Mouse (Mus musculus) heart, embryonic 13.5 days (tissue): ENCODE results near the gene Dop1b. TPM values are rescaled to one million over a fixed set of nuclear protein-coding genes. Genes with fewer than 3 reads are reported as not detected.

Source experiments
- ATAC-seq: fragments of 200-750 bp; cut with Nextera tagmentation; 2 replicates; pipeline ENCODE4 v1.8.0; 2017; ENCODE audit warnings: moderate TSS enrichment; ENCODE audit not compliant: insufficient number of reproducible peaks, low FRiP score, low TSS enrichment; ENCODE audit errors: extremely low read depth
- H3K27ac ChIP-seq: fragments of 300-500 bp; sonication (generic); replicated peaks from 2 replicates; pipeline ENCODE4 v1.5.1; 2015; ENCODE audit warnings: moderate library complexity, mild to moderate bottlenecking, inconsistent platforms
- H3K27me3 ChIP-seq: fragments of 300-500 bp; sonication (generic); replicated peaks from 2 replicates; pipeline ENCODE4 v1.6.1; 2015; ENCODE audit warnings: mild to moderate bottlenecking, inconsistent platforms
- H3K36me3 ChIP-seq: fragments of 300-500 bp; sonication (generic); 2 replicates; pipeline ENCODE4 v1.6.1; 2015; ENCODE audit warnings: mild to moderate bottlenecking, inconsistent platforms
- H3K4me1 ChIP-seq: fragments of 300-500 bp; sonication (generic); 2 replicates; pipeline ENCODE4 v1.6.1; 2015; ENCODE audit warnings: inconsistent platforms
- H3K4me2 ChIP-seq: fragments of 300-500 bp; sonication (generic); 2 replicates; pipeline ENCODE4 v1.6.1; 2015; ENCODE audit warnings: inconsistent platforms, mild to moderate bottlenecking, moderate library complexity
- H3K4me3 ChIP-seq: fragments of 300-500 bp; sonication (generic); 2 replicates; pipeline ENCODE4 v1.5.1; 2015; ENCODE audit warnings: moderate library complexity, mild to moderate bottlenecking, inconsistent platforms
- H3K9ac ChIP-seq: fragments of 300-500 bp; sonication (generic); 2 replicates; pipeline ENCODE4 v1.6.1; 2015; ENCODE audit warnings: inconsistent platforms, mild to moderate bottlenecking, moderate library complexity
- H3K9me3 ChIP-seq: fragments of 300-500 bp; sonication (generic); 2 replicates; pipeline ENCODE4 v1.6.1; 2016; ENCODE audit warnings: inconsistent platforms
- WGBS: fragments of 180-500 bp; shearing (Covaris S2); methylation state at CpG from one replicate; pipeline ENCODE4 v1.1.7; 2015; ENCODE audit warnings: mixed read lengths; 5-methylcytosine and 5-hydroxymethylcytosine counted together
- polyA plus RNA-seq: library from polyadenylated mRNA; unstranded; fragments of >200 nt; fragmentation: Nextera tagmentation; extraction: Ambion mirVana; gene quantifications from 2 replicates; pipeline ENCODE4 v1.2.1, GENCODE M21; 2015

Gene Dop1b
- polyA plus RNA-seq, 1 experiment from 2014 or later: 6.0 TPM

DNA sequence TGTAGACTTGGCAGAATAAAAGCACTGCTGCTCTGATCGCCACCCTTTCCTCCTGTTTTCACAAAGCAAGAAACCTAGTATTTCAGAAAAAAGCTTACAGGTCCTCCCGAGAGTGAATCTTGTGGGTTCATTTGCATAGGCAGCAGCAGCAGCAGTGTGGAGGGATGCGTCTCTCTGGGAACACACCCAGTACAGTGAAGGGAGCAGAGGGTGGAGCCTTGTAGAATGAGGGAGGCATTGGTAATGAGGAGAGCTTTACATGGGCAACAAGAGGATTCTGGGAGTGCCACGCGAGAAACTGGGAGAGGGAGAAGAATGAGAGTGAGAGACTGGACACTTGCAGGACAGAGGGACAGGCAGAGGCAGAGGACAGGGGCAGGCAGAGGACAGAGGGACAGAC is 2.7 kb downstream of the Dop1b start:
- H3K9me3 ChIP-seq: no peaks in the 10 kb centered on the region
- 29% methylated on average over 5 of the region's 5 CpGs for WGBS
- no peaks in the 10 kb centered on the region for H3K36me3 ChIP-seq
- H3K27ac ChIP-seq: no peak overlapping the region
- no peak for ATAC-seq
- peaks cover 15% of the 10 kb centered on the region for H3K27me3 ChIP-seq
- 0 out of 2 replicates have a peak overlapping the region, but pooled peaks have one; percentile 3 for H3K9ac ChIP-seq
- H3K4me2 ChIP-seq: no peak overlapping the region
- no peak overlapping the region for H3K4me3 ChIP-seq
- H3K4me1 ChIP-seq: peaks cover 19% of the 10 kb centered on the region

DNA sequence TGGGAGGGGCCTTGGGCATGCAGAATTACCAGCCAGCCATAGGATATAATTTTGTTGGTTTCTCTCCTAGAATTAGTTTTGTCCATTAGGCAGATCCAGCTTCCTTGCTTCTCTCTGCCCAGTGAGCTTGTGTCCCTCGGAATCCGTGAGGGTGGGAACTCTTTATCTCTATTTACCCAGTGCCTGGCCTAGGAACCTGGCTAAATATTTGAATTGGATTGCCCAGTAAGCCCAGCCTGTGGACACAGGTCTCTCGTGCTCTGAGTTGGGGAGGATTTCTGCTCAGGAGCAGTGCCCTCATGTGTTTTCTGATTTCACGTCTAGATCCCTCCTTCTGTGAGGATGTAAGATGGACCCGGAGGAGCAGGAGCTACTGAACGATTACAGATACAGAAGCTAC is 4.1 kb downstream of the Dop1b start:
- Histone ChIP-seq H3K4me1 (peaks cover 19% of the 10 kb centered on the region), H3K36me3 (no peaks in the 10 kb centered on the region), H3K27ac (no peak overlapping the region), H3K9me3 (no peaks in the 10 kb centered on the region), H3K4me3 (no peak overlapping the region), H3K4me2 (no peak overlapping the region), H3K9ac (no peak overlapping the region), H3K27me3 (peaks cover 15% of the 10 kb centered on the region)
- 71% methylated on average over 6 of the region's 6 CpGs for WGBS
- ATAC-seq: no peak

DNA sequence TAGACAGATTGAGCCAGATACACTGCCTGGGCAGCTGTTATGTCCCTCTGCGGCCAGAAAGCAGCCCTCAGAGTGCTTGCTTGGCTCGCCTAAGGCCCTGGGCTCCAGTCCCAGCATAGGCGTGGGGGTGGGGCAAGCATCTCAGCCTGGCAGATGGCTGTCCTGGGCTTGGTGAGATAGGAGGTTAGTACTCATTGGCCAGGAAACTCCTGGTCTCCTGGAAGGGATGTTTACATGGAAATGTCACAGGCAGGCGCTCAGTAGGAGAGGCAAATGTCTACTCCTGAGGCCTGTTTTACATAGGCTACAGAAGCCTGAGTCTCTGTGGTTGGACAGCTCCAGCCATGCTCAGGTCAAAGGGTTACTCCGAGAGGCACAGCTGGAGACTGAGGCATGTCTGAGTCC is 5.6 kb downstream of the Dop1b start:
- H3K4me1 ChIP-seq: peaks cover 18% of the 10 kb centered on the region
- 14% methylated on average over 5 of the region's 5 CpGs for WGBS
- H3K9me3 ChIP-seq: no peaks in the 10 kb centered on the region
- H3K27ac ChIP-seq: peak overlapping the region; percentile 65
- no peak overlapping the region for H3K4me2 ChIP-seq
- H3K27me3 ChIP-seq: peaks cover 15% of the 10 kb centered on the region
- H3K4me3 ChIP-seq: no peak overlapping the region
- H3K36me3 ChIP-seq: no peaks in the 10 kb centered on the region
- H3K9ac ChIP-seq: no peak overlapping the region
- peak; percentile 52; the same call in 1 of the 2 replicates for ATAC-seq

DNA sequence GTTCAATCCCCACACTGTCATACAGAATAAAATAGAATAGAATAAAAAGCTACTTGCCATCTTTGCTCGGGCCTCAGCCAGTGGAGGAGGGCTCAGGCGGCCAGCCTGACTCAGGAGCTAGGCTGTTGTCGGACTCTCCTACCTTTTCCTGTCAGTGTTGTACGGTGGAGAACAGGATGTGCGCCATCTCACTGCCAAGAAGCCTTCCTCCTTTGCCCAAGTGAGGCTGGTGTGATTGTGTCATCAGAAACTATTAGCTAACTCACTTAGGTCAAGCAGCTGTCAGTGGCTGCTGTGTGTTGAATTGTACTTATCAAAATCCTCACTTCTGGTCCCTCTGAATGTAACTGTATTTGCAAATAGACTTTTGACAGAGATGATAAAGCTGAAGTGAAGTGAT is 10.1 kb downstream of the Dop1b start:
- 61% methylated on average over 5 of the region's 5 CpGs for whole genome bisulfite sequencing
- Histone ChIP-seq H3K4me1 (peaks cover 13% of the 10 kb centered on the region), H3K36me3 (no peaks in the 10 kb centered on the region), H3K4me3 (no peak overlapping the region), H3K4me2 (no peak overlapping the region), H3K9me3 (no peaks in the 10 kb centered on the region), H3K27ac (no peak overlapping the region), H3K9ac (no peak overlapping the region), H3K27me3 (no peaks in the 10 kb centered on the region)
- ATAC-seq: no peak

DNA sequence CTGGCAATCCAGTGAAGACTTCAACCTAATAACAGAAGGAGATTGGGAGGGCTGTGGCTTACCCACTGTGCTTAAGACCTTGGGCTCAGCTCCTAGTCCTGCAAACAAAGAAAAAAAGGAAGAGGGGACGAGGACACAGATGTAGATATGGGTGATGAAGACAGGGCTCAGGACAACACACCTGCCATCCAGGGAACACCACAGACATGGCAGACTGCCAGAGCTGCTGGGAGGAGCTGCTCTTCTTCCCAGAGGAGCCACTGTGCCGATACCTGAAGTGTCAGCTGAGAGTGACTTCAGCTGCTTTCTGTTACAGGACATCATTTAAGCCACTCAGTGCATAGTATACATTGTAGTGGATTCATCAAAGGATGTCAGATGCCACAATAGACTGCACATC is 10.8 kb downstream of the Dop1b start:
- no peak overlapping the region for H3K4me2 ChIP-seq
- no peak for ATAC-seq
- no peak overlapping the region for H3K9ac ChIP-seq
- H3K4me1 ChIP-seq: peaks cover 6% of the 10 kb centered on the region
- H3K9me3 ChIP-seq: no peaks in the 10 kb centered on the region
- no peak overlapping the region for H3K4me3 ChIP-seq
- no peaks in the 10 kb centered on the region for H3K36me3 ChIP-seq
- 40% methylated on average over 2 of the region's 2 CpGs for WGBS
- no peaks in the 10 kb centered on the region for H3K27me3 ChIP-seq
- H3K27ac ChIP-seq: no peak overlapping the region

DNA sequence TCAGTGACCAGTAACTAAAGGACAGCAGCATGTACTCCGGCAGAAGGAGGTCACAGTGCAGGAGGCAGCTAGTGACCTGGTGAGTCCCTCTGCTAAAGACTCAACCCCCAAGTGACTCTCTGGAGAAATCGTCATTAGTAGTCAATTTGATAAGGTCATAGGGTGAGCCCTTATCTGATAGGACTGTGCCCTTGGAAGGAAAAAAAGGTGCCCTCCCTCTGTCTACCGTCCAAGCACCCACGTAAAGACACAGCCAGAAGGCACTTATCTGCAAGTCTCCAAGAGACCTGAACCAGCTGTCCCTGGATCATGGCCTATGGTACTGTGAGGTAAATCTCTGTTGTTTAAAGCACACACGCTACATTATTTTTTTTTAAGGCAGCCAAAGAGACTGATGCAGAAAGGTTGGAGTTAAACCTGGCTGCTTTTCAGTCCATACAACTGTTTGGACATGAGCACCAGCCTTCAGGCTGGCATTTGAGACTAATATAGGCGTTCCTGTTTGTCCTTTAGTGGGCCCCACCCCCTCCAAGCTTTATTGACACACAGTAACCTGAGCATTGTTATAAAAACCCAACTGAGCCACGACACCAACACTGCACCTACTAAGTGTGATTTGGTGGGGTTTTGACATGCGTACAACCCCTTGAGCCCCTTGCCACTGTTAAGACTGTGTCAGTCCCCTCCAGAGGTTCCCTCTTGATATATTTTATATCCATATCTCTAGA is 13.9 kb downstream of the Dop1b start:
- Histone ChIP-seq H3K9ac (no peak overlapping the region), H3K27ac (no peak overlapping the region), H3K4me2 (no peak overlapping the region), H3K4me1 (peaks cover 19% of the 10 kb centered on the region), H3K4me3 (no peak overlapping the region), H3K27me3 (peaks cover 5% of the 10 kb centered on the region; the same call in 1 of the 2 replicates), H3K9me3 (no peaks in the 10 kb centered on the region), H3K36me3 (no peaks in the 10 kb centered on the region)
- ATAC-seq: no peak
- 65% methylated on average over 8 of the region's 8 CpGs for WGBS

DNA sequence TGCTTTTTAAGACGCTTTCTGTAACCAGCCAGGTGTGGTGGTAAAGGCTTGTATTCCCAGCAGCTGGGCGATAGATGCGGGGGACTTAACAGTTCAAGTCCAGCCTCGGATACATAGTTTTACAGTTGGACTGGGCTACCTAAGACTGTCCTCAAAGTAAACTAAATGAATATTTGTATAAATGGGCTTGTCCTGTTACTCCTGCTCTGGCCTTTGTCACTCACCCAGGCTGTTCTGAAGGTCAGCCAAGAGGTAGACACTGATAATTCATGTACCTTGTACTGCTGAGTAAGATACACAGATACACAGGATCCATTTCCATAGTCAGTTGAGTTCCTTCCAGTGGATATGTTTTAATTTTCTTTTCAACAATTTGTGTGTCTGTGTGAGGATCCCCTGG is 14.5 kb downstream of the Dop1b start:
- no peak overlapping the region for H3K9ac ChIP-seq
- H3K36me3 ChIP-seq: no peaks in the 10 kb centered on the region
- peaks cover 5% of the 10 kb centered on the region; the same call in 1 of the 2 replicates for H3K27me3 ChIP-seq
- H3K27ac ChIP-seq: no peak overlapping the region
- H3K4me2 ChIP-seq: no peak overlapping the region
- no peak for ATAC-seq
- 87% methylated on average over 4 of the region's 4 CpGs for WGBS
- peaks cover 25% of the 10 kb centered on the region for H3K4me1 ChIP-seq
- H3K4me3 ChIP-seq: no peak overlapping the region
- H3K9me3 ChIP-seq: no peaks in the 10 kb centered on the region

DNA sequence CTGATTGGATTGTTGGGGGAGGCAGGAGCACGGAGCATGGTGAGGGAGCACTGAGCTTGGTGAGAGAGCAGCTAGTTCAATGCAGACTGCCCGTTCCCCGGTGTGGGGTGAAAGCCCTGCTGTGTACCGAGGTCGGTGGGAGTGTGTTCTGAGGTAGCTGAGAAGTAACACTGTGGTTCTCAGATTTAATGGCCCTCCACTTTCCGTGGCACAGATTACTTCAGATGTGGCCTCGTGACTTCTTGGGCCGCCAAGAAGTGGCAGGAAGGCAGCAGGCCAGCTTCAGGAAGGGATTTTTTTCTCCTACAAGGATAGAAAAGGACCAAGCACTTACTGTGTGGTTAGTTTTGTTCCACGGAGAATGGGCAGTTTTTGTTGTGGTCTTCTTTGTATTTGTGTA is 17.0 kb downstream of the Dop1b start:
- Histone ChIP-seq H3K9ac (no peak overlapping the region), H3K9me3 (no peaks in the 10 kb centered on the region), H3K36me3 (0 out of 2 replicates have a peak, but pooled peaks cover 3% of the 10 kb centered on the region), H3K4me1 (peaks cover 26% of the 10 kb centered on the region), H3K4me2 (no peak overlapping the region), H3K4me3 (no peak overlapping the region), H3K27me3 (peaks cover 8% of the 10 kb centered on the region; the same call in 1 of the 2 replicates), H3K27ac (no peak overlapping the region)
- WGBS: 71% methylated on average over 9 of the region's 9 CpGs
- ATAC-seq: no peak

DNA sequence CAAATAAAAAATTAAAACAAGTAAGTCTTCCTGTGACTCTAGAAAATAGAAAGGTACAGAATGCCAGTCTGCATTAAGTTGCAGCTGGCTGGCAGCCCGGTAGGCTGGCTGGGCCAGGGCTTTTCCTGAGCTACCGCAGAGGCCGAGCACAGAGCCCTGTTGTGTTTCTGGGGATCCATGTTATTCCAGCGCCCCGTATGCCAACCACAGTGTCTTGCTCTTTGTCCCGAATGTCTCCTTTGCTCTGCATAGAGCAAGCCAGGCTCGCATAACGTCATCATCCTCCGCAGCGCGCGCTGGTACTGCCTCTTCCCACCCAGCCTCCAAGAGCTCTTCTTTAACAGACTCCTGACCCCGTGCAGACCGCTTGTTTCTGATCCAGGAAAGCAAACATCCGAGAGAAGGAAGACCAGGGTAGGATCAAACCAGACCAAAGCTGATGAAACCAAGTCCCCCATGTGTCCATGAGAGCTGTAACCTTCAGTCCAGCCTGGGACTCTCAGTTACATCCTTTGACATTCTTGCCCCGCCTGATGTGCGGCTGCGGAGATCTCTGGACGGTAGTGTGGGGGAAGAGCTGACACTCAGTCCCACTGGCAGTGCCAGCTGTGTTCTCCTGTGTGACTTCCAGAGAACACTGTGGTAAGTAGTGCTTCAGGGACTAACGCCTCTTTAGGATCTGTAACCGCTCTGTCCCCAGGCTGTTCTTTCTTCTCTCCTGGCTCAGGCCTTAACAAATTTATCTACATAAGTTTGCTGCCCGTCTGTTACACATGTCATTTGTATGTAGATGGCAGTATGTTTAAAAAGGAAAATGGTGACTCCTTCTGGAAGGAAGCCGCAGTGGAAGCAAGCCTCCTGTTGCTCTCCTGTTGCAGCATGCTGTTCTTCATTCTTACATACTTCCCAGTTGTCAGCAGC is 18.4 kb downstream of the Dop1b start:
- peaks cover 30% of the 10 kb centered on the region for H3K4me1 ChIP-seq
- H3K36me3 ChIP-seq: 0 out of 2 replicates have a peak, but pooled peaks cover 3% of the 10 kb centered on the region
- H3K27ac ChIP-seq: no peak overlapping the region
- H3K4me3 ChIP-seq: no peak overlapping the region
- 81% methylated on average over 23 of the region's 23 CpGs for WGBS
- H3K4me2 ChIP-seq: no peak overlapping the region
- H3K27me3 ChIP-seq: peaks cover 8% of the 10 kb centered on the region; the same call in 1 of the 2 replicates
- H3K9ac ChIP-seq: no peak overlapping the region
- H3K9me3 ChIP-seq: no peaks in the 10 kb centered on the region
- no peak for ATAC-seq

DNA sequence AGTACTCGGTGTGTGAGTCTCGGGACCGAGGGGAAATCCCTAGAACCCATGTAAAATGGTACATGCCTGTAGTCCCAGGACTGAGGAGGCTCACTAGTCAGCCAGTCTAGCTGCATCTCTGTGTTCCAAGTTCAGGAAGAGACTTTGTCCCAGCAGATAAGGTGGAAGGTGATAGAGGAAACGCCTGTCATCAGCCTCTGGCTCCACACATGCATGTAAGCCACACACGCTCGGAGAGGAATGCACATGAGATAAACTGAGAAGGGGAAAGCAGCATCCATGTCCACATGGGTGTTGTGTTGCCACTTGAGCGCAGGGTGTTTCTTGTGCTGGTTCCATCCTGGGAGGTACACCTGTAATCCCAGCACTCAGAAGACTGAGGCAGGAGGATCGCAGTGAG is 19.6 kb downstream of the Dop1b start:
- Histone ChIP-seq H3K4me3 (no peak overlapping the region), H3K27me3 (peaks cover 8% of the 10 kb centered on the region; the same call in 1 of the 2 replicates), H3K4me1 (peaks cover 30% of the 10 kb centered on the region), H3K36me3 (peaks cover 5% of the 10 kb centered on the region; the same call in 1 of the 2 replicates), H3K9ac (no peak overlapping the region), H3K9me3 (no peaks in the 10 kb centered on the region), H3K27ac (no peak overlapping the region), H3K4me2 (no peak overlapping the region)
- no peak for ATAC-seq
- 51% methylated on average over 8 of the region's 8 CpGs for WGBS

DNA sequence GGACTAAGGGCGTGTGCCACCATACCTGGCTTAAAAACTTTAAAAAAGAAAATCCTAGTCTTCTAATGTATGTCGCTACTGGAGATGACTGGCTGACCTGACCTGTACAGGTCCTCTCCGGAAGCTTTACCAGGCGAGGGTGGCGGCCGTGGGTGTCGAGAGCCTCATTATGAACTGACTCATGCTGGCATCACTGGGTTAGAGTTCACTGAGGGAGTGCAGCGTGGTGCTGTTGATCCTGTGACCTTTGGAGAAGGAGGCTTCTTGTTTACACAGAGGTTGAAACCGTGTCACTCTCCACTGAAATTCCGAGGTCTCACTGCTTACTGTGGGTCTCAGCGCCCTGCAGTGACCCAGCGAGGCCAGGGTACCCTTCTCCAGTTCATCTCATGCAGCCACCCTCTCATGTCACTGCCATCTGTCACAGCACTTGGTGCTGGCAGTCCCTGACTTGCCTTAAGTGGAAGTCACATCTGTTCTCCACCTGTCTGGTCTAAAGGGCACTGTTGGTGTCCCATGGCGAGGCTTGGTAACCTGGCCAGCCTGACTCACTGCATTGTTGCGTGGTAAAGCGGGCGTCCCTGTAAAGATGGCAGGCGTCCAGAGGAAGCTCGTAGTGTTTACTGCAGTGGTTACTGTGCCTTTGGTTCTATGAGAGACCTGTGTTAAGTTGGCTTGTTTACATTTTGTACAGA is 21.3 kb downstream of the Dop1b start:
- Histone ChIP-seq H3K4me3 (no peak overlapping the region), H3K9me3 (no peaks in the 10 kb centered on the region), H3K27me3 (peaks cover 4% of the 10 kb centered on the region; the same call in 1 of the 2 replicates), H3K4me1 (peaks cover 30% of the 10 kb centered on the region), H3K27ac (no peak overlapping the region), H3K9ac (no peak overlapping the region), H3K4me2 (no peak overlapping the region), H3K36me3 (peaks cover 5% of the 10 kb centered on the region; the same call in 1 of the 2 replicates)
- 76% methylated on average over 18 of the region's 18 CpGs for WGBS
- no peak for ATAC-seq
